Mouse (Mus musculus) midbrain, postnatal 0 days (tissue): ENCODE results near the gene Plod1. TPM values are rescaled to one million over a fixed set of nuclear protein-coding genes. Genes with fewer than 3 reads are reported as not detected.

Experiments used
- ATAC-seq: fragments of 200-750 bp; cut with Nextera tagmentation; 2 replicates; pipeline ENCODE4 v1.8.0; 2017; ENCODE audit warnings: moderate number of reproducible peaks, mild to moderate bottlenecking, moderate TSS enrichment, moderate library complexity; ENCODE audit not compliant: low FRiP score
- DNase-seq: peaks from one replicate; pipeline ENCODE4 v3.0.0-alpha.2; 2015; ENCODE audit warnings: low spot score
- H3K27ac ChIP-seq: fragments of 300-500 bp; sonication (generic); 2 replicates; pipeline ENCODE4 v1.5.1; 2014; ENCODE audit warnings: low read depth, mild to moderate bottlenecking, low read length, mixed read lengths
- H3K27me3 ChIP-seq: fragments of 300-500 bp; sonication (generic); 2 replicates; pipeline ENCODE4 v1.6.1; 2014; ENCODE audit warnings: low read length, control low read depth, mixed read lengths; ENCODE audit not compliant: insufficient read depth
- H3K36me3 ChIP-seq: fragments of 300-500 bp; sonication (generic); 2 replicates; pipeline ENCODE4 v1.6.1; 2014; ENCODE audit warnings: low read length, control low read depth, mixed read lengths; ENCODE audit not compliant: insufficient read depth
- H3K4me1 ChIP-seq: fragments of 300-500 bp; sonication (generic); 2 replicates; pipeline ENCODE4 v1.6.1; 2014; ENCODE audit warnings: mild to moderate bottlenecking, control low read depth, antibody characterized with exemption, low read length, mixed read lengths; ENCODE audit not compliant: insufficient read depth
- H3K4me2 ChIP-seq: fragments of 300-500 bp; sonication (generic); 2 replicates; pipeline ENCODE4 v1.6.1; 2014; ENCODE audit warnings: low read depth, mild to moderate bottlenecking, low read length, mixed read lengths; ENCODE audit not compliant: poor library complexity, severe bottlenecking
- H3K4me3 ChIP-seq: fragments of 300-500 bp; sonication (generic); 2 replicates; pipeline ENCODE4 v1.5.1; 2014; ENCODE audit warnings: low read depth, mild to moderate bottlenecking, low read length, moderate library complexity
- H3K9ac ChIP-seq: fragments of 300-500 bp; sonication (generic); replicated peaks from 2 replicates; pipeline ENCODE4 v1.6.1; 2014; ENCODE audit warnings: mild to moderate bottlenecking, low read length, moderate library complexity, mixed read lengths; ENCODE audit not compliant: poor library complexity, severe bottlenecking
- H3K9me3 ChIP-seq: fragments of 300-500 bp; sonication (generic); 2 replicates; pipeline ENCODE4 v1.6.1; 2016; ENCODE audit warnings: low read length, control low read depth
- CTCF ChIP-seq: IDR thresholded peaks from 2 replicates; pipeline ENCODE4 v1.5.1; 2016; ENCODE audit warnings: antibody characterized with exemption, mild to moderate bottlenecking
- WGBS: fragments of 180-500 bp; shearing (Covaris S2); extraction: QIAGEN DNeasy Blood & Tissue Kit; methylation state at CpG from one replicate; pipeline ENCODE4 v1.1.7; 2014; 5-methylcytosine and 5-hydroxymethylcytosine counted together
- polyA plus RNA-seq: library from polyadenylated mRNA; unstranded; fragments of >200 nt; fragmentation: Nextera tagmentation; extraction: Ambion mirVana; gene quantifications from 2 replicates; pipeline ENCODE4 v1.2.1, GENCODE M21; 2015
- total RNA-seq: library from RNA; depleted of rRNA; stranded (reverse); fragments of >200 nt; gene quantifications from 2 replicates; pipeline ENCODE4 v1.2.3, GENCODE M21; 2014

Plod1 gene
- total and polyA plus RNA-seq, 2 experiments from 2014 or later = 20.0 to 26.1 TPM

- peaks cover 8% of the 10 kb centered on the region; the same call in 1 of the 2 replicates for H3K4me1 ChIP-seq
- H3K27me3 ChIP-seq = no peaks in the 10 kb centered on the region
- H3K4me2 ChIP-seq = peak overlapping the region; percentile 99
- 9% methylated on average over 83 of the region's 88 CpGs for WGBS
- DNase-seq (no peak), ATAC-seq (peak; percentile 54)
- TF ChIP-seq CTCF = no peak
- peaks cover 28% of the 10 kb centered on the region for H3K36me3 ChIP-seq
- H3K9me3 ChIP-seq = no peaks in the 10 kb centered on the region
- peak overlapping the region; percentile 80 for H3K9ac ChIP-seq
- peak overlapping the region; percentile 96 for H3K4me3 ChIP-seq
- peak overlapping the region; percentile 66 for H3K27ac ChIP-seq
These were observed 4.8 kb upstream of the Plod1 start for GRCm38 (mm10) chr4:147941045-147942020.

- Histone ChIP-seq H3K4me3 (peak within 1 kb of the TSS; percentile 96), H3K4me2 (peak within 1 kb of the TSS; percentile 99), H3K4me1 (peaks cover 8% of the 10 kb centered on the region; the same call in 1 of the 2 replicates), H3K9me3 (no peaks in the 10 kb centered on the region), H3K36me3 (peaks cover 22% of the 10 kb centered on the region), H3K27ac (peak within 1 kb of the TSS; percentile 66), H3K9ac (peak within 1 kb of the TSS; percentile 80), H3K27me3 (0 out of 2 replicates have a peak, but pooled peaks cover 2% of the 10 kb centered on the region)
- ATAC-seq = peak; percentile 61
- 0 out of 2 replicates have a peak, but pooled peaks have one; percentile 3 for TF ChIP-seq CTCF
- DNase-seq = peak; percentile 93
- WGBS = 4% methylated on average over 15 of the region's 35 CpGs
These were observed 4.0 kb upstream of the Plod1 start, which contains the start of gene 2510039O18Rik for GRCm38 (mm10) chr4:147940576-147941044. Gene 2510039O18Rik (plus strand): TSS chr4:147940895.

- peaks cover 8% of the 10 kb centered on the region; the same call in 1 of the 2 replicates for H3K4me1 ChIP-seq
- 0 out of 2 replicates have a peak overlapping the region, but pooled peaks have one; percentile 20 for H3K27ac ChIP-seq
- WGBS = 43% methylated on average over 9 of the region's 9 CpGs
- no peak overlapping the region for H3K4me3 ChIP-seq
- TF ChIP-seq CTCF = no peak
- no peaks in the 10 kb centered on the region for H3K9me3 ChIP-seq
- peaks cover 17% of the 10 kb centered on the region for H3K36me3 ChIP-seq
- DNase-seq (peak; percentile 52), ATAC-seq (no peak)
- H3K4me2 ChIP-seq = peak overlapping the region; percentile 99; the same call in 1 of the 2 replicates
- H3K27me3 ChIP-seq = 0 out of 2 replicates have a peak, but pooled peaks cover 2% of the 10 kb centered on the region
- no peak overlapping the region for H3K9ac ChIP-seq
These were observed 3.5 kb upstream of the Plod1 start for GRCm38 (mm10) chr4:147940111-147940510.

- Histone ChIP-seq H3K36me3 (peaks cover 5% of the 10 kb centered on the region; the same call in 1 of the 2 replicates), H3K27ac (no peak overlapping the region), H3K4me2 (no peak overlapping the region), H3K9me3 (no peaks in the 10 kb centered on the region), H3K27me3 (0 out of 2 replicates have a peak, but pooled peaks cover 2% of the 10 kb centered on the region), H3K4me1 (peaks cover 8% of the 10 kb centered on the region; the same call in 1 of the 2 replicates), H3K9ac (no peak overlapping the region), H3K4me3 (no peak overlapping the region)
- no peak for ATAC-seq
- DNase-seq = no peak
- no peak for TF ChIP-seq CTCF
- 69% methylated on average over 14 of the region's 14 CpGs for WGBS
These were observed 1.9 kb upstream of the Plod1 start for GRCm38 (mm10) chr4:147938148-147939096.

- no peak overlapping the region for H3K4me3 ChIP-seq
- ATAC-seq (no peak), DNase-seq (no peak)
- no peak for TF ChIP-seq CTCF
- H3K4me2 ChIP-seq = no peak overlapping the region
- WGBS = 51% methylated on average over 5 of the region's 5 CpGs
- H3K9ac ChIP-seq = no peak overlapping the region
- H3K36me3 ChIP-seq = no peaks in the 10 kb centered on the region
- 0 out of 2 replicates have a peak, but pooled peaks cover 2% of the 10 kb centered on the region for H3K27me3 ChIP-seq
- H3K4me1 ChIP-seq = peaks cover 8% of the 10 kb centered on the region; the same call in 1 of the 2 replicates
- H3K9me3 ChIP-seq = no peaks in the 10 kb centered on the region
- H3K27ac ChIP-seq = no peak overlapping the region
These were observed 919 bp upstream of the Plod1 start for GRCm38 (mm10) chr4:147937486-147937885.
